Mouse (Mus musculus): ENCODE results near the gene Stk11.
A peak's percentile ranks its signal among the peaks of the same experiment; 100 is the strongest.

- TF ChIP-seq CTCF (IDR thresholded peaks at IDR 0.05; ENCODE audit: extremely low read depth, insufficient read length, insufficient replicate concordance, low read depth, low read length) = no peak
- peak; percentile 41; the same call in 1 of the 2 replicates for TF ChIP-seq POLR2A (IDR thresholded peaks at IDR 0.05; ENCODE audit: low read depth, low read length)
Observed at GRCm38 (mm10) chr10:80160455-80161371, 45.1 kb downstream of the Stk11 start.
